Mouse (Mus musculus): ENCODE measurements around the gene Wfikkn1.
A peak's percentile ranks its signal among the peaks of the same experiment; 100 is the strongest.

Wfikkn1 gene

GRCm38 (mm10) chr17:25867836-25868600 lies 12.6 kb downstream of the Wfikkn1 start:
- peak; percentile 83 to 91 for DNase-seq

GRCm38 (mm10) chr17:25867509-25867835 lies 13.2 kb downstream of the Wfikkn1 start:
- DNase-seq: no peak

GRCm38 (mm10) chr17:25866172-25866571 lies 14.5 kb downstream of the Wfikkn1 start:
- peak; percentile 47 to 86 for DNase-seq

- peak in 1 of 2 experiments; percentile 67 for DNase-seq
Measured at GRCm38 (mm10) chr17:25865288-25865687, 15.4 kb downstream of the Wfikkn1 start.

- peak; percentile 50 to 77 for DNase-seq
Measured at GRCm38 (mm10) chr17:25864311-25864710, 16.3 kb downstream of the Wfikkn1 start.

GRCm38 (mm10) chr17:25863681-25864080 lies 17.0 kb downstream of the Wfikkn1 start:
- DNase-seq: peak; percentile 56 to 80

GRCm38 (mm10) chr17:25861704-25862612 lies 18.7 kb downstream of the Wfikkn1 start:
- no peak for DNase-seq

GRCm38 (mm10) chr17:25860832-25861703 lies 19.6 kb downstream of the Wfikkn1 start, which contains the start of gene Wdr90:
Wdr90 (minus strand) TSS chr17:25861501.
- peak; percentile 92 to 96 for DNase-seq

- DNase-seq: no peak
Measured at GRCm38 (mm10) chr17:25860229-25860628, 20.4 kb downstream of the Wfikkn1 start.

GRCm38 (mm10) chr17:25844396-25844901 lies 36.2 kb downstream of the Wfikkn1 start, which contains the start of gene Rhot2:
Rhot2 (minus strand) TSS chr17:25844851.
- DNase-seq: peak; percentile 97 to 98

GRCm38 (mm10) chr17:25843636-25844395 lies 36.8 kb downstream of the Wfikkn1 start:
- no peak for DNase-seq

GRCm38 (mm10) chr17:25843122-25843521 lies 37.5 kb downstream of the Wfikkn1 start:
- DNase-seq: no peak

- DNase-seq: no peak
Measured at GRCm38 (mm10) chr17:25842509-25842908, 38.1 kb downstream of the Wfikkn1 start.

GRCm38 (mm10) chr17:25841117-25841880 lies 39.4 kb downstream of the Wfikkn1 start, which contains the start of gene Gm20683:
Gm20683 (minus strand) TSS chr17:25841763.
- DNase-seq: no peak

GRCm38 (mm10) chr17:25840519-25840918 lies 40.1 kb downstream of the Wfikkn1 start:
- DNase-seq: no peak

- DNase-seq: peak; percentile 71 to 85
Measured at GRCm38 (mm10) chr17:25839455-25840235, 41.0 kb downstream of the Wfikkn1 start.

GRCm38 (mm10) chr17:25838904-25839303 lies 41.8 kb downstream of the Wfikkn1 start:
- peak in 1 of 2 experiments; percentile 38 for DNase-seq

GRCm38 (mm10) chr17:25837533-25837932 lies 43.1 kb downstream of the Wfikkn1 start:
- no peak for DNase-seq

- peak; percentile 72 to 89 for DNase-seq
Measured at GRCm38 (mm10) chr17:25837076-25837410, 43.6 kb downstream of the Wfikkn1 start, which contains the start of gene Rhbdl1. Rhbdl1 (minus strand) TSS chr17:25837295.
